Mouse (Mus musculus): ENCODE data around the gene Il1a.

- TF ChIP-seq POLR2A (IDR thresholded peaks at IDR 0.05; ENCODE audit: borderline replicate concordance, control insufficient read depth, low read depth, low read length) (no peak), CTCF (IDR thresholded peaks at IDR 0.05; ENCODE audit: control insufficient read depth, insufficient read depth, low read length) (no peak)
These were observed 35.9 kb downstream of the Il1a start for GRCm38 (mm10) chr2:129273823-129274222.

Measured in bone marrow, adult 2 months (tissue).